Mouse (Mus musculus) right cerebral cortex, adult 18-20 months (tissue): ENCODE results near the gene Copb2.

Experiments used
- DNase-seq: peaks from one replicate; pipeline ENCODE4 v3.0.0; 2022; ENCODE audit warnings: mixed read lengths

Copb2 gene

DNA sequence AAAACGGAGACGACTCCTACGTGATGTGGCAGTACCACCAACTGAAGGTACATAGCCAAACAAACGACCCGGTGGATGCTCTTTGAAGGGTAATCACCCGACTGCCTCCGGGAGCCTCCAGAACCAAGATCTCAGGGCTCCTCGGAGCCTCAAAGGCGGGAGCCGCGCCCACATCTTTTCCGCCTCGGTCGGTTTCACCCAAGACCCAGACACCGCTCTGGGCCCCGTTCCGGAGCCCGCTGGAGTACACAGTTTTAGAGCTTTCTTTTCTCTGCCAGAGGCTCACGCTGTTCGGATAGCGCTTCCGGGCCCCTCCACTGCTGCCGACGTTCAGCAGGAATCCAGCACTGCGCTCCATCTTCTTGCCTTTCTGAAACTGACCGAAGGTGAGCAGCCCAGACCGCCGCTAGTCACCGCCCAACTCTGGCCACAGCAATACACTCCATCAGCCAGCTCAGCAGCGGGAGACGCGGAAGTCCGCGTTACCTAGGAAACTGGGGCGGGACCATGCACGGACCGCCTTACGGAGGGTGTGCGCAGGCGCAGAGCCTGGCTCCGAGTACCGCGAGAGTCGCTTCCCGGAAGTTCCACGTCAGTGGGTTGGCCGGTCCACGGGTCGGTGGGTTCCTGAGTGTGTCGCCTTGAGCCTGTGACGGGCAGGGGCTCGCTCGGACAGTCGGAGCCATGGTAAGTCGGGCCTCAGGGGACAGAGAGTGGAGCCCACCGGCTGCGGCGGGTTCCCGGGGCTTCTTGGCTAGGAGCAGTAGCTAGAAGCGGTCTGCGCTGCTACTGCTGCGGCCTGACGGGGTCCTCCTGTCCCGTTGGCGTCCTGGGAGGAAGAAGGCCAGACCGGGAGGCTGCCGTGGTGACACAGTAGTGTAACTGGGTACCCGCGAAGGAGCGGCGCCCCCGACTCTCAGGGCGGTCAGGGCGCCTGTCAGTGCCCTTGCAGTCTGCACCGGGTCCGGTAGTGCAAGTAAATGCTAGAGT, at the start of gene Copb2:
Gene Copb2, plus strand, starts transcription at position 585 of the 990 bp plus-strand sequence.
- DNase-seq = peak; percentile 99

DNA sequence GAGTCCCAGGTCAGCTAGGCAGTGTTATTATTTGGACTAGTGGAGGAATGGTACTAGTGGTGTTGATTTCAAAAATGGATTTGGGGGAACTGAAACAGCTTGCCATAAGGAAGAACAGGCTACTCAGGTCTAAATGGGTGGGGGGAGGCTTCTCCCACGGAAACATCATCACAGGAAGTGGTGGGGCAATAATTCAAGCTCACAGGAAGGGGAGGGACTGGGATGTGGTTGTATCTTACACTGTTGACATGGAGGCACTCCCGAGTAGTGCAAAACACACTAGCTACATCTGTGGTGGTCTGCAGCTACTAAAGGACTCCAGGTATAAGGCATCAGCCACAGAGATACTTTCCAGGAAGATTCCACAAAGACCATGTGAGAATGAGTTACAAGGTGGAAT, 39.6 kb upstream of the Copb2 start:
- DNase-seq = no peak

DNA sequence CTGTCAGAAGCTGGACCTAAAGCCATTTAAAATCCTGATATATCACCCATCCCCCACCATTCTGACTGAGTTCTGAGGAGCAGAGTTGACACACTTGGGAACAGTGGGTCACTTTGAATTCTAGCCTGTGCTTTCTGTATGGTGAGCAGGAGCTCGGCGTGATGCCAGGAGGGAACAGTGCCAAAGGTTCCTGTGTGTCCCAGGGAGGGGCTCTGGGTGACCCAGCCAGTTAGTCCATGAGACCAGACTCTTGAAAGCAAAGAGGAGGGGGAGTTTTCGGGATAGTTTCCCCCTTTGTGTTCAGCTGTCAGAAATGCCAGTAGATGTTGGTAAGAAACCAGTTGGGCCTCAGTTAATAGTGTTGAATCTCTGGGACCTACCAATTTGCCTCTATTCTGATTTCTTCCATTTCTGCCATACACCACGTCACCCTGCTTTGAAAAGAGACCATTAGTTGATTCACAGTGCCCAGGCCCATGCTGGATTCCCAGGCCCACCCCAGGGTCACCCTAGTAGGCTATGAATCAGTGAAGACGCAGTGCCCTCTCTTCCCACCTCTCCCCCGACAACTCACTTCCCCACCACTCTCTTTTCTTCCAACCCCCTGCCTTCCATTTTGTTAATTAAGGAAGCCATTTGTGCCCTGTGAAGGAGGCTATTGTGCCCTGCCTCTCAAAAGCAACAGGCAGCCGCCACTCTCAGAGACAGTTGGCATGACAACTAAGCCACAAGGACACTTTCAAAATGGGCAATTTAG, 38.6 kb upstream of the Copb2 start:
- no peak for DNase-seq

DNA sequence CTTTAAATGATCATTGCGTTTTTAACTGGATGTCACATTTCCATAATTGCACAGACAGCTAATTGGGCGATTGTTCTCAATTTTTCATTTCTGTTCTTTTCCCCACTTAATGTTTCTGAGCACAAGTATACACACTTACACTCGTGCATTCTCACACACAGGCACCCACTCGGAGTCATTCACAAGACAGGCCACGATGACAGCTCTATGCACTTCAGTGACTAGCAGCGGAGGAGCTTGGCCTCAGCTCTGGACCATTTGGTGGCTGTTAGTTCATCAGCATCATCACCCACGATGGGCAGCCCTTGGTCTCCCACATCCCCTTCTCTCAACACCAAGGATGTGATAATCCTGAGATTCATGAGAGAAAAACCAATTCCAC, 38.0 kb upstream of the Copb2 start:
- DNase-seq = no peak

DNA sequence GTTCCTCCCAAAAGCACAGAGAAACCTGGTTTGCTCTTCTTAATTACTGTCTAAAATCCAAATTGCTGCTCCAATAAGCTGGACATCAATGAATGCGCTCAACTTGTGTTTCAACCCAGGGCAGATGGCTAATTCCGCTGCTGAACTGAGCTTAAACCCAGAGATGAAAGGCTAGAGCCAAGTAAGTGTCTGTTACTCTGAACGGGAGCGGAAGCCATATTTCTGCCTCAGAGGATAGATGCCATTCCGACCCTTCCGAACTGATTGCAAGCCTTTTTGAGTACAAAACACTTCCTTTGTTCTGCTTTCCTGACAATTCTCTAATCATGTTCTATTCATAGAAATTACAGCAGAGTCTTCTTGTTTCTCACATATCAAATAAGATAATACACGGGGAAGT, 36.3 kb upstream of the Copb2 start:
- no peak for DNase-seq

DNA sequence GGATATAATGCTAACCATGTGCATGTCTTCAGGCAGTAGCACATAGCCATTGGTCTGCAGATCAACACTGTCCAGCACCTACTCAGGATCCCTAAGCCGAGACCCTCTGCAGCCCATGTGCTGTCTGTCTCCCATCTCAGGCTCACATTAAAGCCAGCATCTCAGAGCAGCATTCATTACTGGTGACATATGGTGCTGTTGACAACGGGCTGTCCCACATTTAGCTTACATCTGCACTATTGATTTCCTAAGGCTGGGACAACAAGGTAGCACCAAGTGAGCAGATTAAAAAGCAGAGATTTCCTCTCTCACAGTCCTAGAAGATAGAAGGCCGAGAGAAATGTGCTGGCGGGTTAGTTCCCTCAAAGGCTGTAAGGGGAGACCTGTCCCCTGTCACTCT, 33.7 kb upstream of the Copb2 start:
- DNase-seq = no peak

DNA sequence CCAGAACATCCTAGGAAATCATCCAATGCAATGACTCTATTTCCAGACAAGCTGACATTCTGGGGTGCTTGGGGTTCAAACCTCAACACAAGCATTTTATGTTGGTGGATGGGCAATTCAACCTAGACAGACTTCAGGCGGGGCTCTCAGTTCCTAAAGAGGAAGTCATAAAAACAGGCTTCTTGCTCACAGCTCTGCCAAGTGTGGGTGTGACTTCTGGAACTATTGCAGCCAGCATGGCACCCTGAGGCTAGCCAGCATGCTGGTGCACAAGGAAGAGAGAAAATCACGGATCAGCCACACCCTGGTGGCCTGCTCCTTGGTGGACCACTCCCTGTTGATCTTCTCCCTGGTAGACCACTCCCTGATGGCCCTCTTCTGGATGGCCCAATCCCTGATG, 32.5 kb upstream of the Copb2 start:
- DNase-seq = no peak

DNA sequence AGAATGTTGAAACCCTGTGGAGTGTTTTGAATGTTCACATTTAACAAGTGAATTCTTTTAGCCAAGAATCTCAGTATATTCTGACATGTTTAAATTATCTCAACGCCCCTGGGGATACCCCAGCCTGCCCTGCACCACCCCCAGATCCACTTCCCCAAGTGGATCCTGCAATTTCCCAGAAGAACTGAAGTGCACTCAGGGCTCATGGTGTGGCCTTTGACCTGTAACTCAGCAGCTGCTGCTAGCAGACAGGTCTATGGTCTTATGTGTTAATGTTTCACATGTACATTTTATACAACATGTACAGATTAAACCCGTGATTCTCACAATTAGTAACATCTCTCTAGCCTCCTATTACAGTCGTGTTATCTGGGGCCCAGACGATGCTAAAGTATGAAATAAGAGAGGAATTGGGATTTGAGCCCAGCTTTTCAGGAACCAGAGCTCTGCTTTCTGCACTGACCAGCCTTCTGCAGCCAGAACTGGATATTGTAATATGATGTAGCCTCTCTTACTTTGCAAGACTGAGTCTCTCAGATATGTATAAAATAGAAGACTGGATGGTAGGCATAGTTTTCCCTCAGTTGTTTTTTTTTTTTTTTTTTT, 28.7 kb upstream of the Copb2 start:
- DNase-seq = no peak

DNA sequence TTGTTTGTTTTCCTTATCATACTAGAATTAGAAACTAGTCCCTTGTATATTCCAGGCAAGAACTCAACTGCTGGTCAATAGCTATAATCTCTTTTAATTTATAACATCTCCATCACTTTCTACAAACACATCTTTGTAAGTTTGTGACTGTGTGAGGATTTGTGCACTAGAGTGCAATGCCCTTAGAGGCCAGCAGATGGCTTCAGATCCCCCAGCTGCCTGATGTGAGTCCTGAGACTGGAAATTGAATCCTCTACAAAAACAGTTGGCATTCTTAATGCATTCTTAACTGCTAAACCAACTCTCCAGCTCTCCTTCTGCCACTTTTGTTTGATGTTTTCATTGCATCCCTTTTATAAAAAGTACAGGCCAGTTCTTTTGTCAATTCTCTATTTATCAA, 27.8 kb upstream of the Copb2 start:
- DNase-seq = no peak

DNA sequence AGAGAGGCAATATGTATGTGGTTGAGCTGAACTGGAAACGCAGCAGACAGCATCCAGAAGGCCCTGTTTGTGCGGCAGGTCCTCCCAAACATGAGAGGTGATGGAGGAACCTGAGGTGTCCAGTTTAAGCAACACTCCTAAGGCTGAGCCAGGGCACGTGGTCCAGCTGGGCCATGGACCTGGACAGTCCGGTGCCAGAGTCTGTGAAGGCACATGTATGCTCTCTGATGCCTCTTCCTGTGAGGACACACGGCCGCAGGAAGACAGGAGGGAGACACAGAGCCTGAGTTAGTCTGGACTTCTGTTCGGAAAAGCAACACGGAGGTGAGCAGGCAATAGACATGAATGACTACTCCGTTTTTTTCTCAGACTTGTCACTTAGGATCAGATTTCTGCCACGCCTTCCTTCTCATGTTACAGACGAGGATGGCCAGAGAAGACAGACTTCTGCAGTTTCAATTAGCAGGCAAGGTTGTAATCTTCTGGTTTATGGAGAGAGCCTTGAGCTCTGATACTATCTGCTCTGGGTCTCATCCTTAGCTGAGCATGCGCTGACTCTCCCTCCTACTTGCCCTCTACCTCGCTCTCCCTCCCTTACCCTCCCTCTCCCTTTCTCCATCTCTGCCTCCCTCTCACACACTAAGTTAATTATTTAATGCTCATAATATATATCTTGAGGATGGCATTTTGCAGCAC, 25.4 kb upstream of the Copb2 start:
- no peak for DNase-seq

DNA sequence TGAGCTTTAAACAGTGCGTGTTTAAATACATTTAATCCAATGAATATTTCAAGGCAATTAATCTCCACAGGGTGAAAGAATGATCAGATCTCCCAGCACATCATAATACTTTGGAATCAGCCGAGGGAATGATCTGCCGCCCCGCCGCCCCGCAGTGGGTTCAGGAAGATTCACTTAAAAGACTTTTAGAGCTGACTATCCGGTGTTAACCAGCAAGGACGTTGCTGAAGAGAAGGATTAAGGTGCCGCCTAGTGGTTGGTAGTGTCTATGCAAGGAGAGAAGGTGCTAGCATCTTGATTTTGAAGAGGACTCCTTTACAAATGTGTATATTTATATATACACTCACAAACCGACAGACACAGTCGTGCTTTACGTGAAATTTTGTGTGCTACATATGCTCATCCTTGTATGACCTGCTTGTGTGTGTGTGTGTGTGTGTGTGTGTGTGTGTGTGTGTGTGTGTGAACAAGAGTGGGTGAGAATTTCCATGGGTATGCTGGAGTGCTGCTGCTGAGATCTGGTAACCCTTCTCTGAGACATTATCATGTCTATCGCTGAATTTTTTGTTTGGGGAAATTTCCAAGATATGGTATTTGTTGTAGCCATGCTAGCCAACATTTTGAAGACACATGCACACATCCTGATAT, 24.7 kb upstream of the Copb2 start:
- peak; percentile 79 for DNase-seq

DNA sequence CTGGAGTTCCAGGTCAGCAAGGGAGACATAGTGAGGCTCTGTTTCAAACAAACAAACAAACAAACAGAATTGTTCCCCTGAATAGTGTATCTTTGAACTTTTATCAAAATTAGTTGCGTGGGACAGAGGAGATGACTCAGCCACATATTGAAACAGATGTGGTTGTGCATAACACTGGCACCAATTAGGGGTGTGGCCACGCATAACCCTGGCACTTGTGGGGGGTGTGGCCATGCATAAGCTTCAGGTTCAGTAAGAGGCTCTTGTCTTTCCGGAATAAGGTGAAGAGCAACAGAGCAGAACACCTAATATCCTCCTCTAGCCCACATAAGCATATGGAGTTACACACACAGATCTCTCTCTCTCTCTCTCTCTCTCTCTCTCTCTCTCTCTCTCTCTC, 19.5 kb upstream of the Copb2 start:
- DNase-seq = no peak

DNA sequence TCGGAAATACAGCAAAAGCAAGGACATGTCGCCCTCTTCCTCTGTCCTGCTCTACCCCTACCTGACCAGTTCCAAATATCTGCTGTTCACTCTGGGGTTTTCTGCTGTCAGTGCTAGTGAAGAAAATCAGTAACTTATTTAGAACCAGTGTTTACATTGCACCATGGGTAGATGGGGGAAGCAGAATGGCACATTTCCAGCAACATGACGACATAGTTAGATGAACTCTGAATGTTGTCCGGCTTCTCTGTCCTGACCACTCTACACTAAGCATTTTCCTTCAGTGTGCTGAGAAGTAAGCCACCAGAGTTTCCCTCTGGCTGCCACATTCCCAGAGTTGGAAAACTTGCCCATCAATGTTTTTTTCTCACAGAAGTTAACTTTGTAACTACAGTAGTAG, 20.3 kb downstream of the Copb2 start:
- DNase-seq = no peak

DNA sequence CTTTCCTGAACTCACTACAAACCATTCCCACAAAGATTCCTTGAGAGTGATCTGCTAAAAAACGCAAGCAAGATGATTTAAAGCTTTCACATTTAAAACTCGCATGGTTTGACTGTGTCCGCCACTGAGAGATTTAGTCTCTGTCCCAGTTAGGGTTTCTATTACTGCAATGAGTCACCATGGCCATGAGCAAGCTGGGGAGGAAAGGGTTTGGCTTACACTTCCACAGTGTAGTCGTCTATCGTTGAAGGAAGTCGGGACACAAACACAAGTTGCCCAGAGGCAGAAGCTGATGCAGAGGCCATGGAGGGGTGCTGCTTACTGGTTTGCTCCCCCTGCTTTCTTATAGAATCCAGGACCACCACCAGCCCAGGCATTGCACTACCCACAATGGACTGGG, 36.6 kb downstream of the Copb2 start:
- DNase-seq = no peak

DNA sequence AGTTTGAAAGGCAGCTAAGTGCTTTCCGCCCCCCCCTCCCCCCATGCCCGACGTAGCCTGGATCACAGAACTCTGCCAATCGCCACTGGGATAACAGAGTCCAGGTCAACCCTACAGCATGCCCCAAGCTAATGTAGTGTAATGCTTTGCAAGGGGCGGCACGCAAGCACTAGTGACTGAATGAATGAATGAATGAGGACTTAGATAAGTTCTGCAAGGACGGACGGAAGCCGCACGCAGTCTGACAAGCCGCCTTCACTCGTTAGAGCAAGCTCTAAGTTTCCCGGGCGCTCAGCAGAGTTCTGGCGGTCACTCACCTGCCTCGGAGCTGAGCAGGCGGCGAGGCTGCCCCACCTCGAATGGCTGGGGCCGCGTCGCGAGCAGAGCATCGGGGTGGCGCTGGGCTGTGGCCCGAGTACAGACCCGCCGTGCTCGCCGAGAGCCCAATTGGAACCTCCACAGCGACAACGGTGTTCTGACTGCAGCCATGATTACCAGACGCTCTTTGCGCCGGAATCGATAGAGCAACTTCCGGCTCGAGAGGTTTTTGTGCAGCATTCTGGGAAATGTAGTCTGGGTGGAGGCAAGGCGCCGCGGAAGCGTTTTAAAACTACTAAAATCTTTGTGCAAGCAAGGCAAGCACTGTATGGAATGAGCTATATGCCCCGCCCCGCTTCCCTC, 37.8 kb downstream of the Copb2 start, which contains the start of gene Mrps22:
Gene Mrps22, minus strand, starts transcription at position 505 of the 681 bp plus-strand sequence.
- DNase-seq = peak; percentile 88

DNA sequence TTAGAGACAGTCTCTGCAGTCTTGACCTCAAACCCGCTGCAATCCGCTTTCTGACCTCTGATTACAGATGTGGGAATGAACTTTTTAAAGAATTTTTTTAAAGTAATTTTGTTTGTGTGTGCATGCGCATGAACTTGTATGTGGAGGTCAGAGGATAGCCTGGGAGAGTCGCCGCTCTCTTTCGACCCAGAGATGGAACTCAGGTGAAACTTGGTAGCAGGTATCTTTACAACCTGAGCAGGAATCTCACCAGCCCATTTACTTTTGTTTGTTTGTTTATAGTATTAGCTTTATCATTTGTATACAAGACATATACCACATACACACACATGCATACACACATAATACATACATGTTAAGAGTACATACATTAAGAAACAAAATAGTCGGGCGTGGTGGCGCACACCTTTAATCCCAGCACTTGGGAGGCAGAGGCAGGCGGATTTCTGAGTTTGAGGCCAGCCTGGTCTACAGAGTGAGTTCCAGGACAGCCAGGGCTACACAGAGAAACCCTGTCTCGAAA, 38.4 kb downstream of the Copb2 start:
- DNase-seq = no peak

DNA sequence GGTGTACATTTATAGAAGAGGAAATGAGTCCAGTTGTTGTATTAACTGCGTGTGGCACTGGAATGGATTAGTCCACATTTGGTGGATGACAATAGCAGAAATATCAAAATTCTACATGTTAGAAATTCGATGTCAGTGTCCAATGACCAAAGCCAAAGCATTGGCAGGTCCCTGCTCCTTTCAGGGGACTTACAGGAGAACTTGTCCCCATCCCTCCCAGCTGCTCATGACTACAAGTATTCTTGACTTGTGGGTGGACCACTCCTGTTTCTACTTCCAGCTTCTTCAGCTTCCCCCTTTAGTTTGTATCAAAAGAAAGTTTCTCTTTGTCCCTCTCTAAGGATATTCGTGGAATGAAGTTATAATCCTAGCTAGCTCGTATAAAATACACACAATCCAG, 41.4 kb downstream of the Copb2 start:
- DNase-seq = no peak

DNA sequence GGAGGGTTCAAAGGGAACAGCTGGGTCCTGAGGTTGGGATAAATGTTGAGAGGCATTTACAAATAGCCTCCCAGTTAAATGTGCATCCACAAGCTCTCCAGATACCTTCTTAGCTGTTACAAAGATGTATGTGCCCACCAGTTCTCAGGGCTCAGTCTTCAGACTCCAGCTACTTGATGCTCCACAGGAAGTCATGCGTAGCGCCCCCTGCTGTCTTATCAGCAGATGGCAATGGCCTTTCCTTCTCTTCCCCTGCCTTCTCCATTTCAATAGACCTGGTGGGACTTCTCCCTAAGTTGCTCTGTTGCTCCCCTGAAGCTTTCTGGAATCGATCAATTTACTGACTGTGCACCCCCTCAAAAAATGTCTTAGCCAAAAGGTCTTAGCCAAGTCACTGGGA, 65.0 kb downstream of the Copb2 start:
- DNase-seq = no peak

DNA sequence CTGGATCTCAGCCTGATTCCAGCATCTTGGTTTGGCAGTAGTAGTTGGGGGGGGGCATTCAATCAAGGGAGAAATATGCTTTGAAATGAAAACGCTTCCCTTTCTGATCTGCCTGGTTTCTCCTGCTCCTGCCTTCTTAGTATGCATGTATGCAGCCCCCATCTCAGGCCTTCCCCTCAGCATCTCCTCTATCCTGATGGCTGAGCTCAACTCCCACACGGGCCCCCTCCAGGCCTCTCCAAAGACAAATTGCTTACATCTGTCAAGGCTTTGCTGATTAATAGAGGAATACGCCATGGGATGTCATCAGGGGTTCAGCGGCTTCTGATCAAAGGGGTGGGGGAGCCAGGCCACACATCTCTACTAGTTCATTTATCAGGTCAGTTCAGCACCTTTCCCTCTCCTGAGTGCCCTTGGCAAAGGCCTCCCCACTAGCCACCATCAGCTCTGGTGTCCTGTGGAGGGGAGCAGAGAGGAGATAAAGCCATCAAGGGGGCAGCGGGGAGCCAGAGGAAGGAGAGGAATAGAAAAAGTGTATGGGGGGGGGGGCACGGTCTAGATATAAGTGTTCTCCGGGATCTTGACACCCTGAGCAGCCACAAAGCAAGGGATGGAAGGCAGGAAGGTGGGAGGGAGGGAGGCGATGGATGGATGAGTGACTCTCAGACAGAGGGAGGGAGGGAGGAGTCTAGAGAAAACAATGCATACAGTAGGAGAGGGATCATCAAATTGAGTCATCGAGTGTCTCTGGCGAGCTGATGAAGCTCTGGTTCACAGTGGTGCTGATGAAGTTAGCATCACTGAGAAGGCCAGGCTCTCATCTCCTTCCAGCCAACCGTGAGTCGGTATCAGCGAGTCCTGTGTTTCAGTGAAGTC, 70.0 kb downstream of the Copb2 start:
- no peak for DNase-seq
